Mouse (Mus musculus): ENCODE results near the gene Slc25a22.

Gene Slc25a22

GRCm38 (mm10) chr7:141437178-141438120, at the start of gene Slc25a22:
Gene Slc25a22, minus strand, starts transcription at chr7:141437892.
- DNase-seq = peak; percentile 87

- DNase-seq = no peak
Measured at GRCm38 (mm10) chr7:141487141-141487540, 49.4 kb upstream of the Slc25a22 start.

GRCm38 (mm10) chr7:141486239-141486638, 48.5 kb upstream of the Slc25a22 start:
- no peak for DNase-seq

GRCm38 (mm10) chr7:141485606-141486005, 47.9 kb upstream of the Slc25a22 start:
- DNase-seq = no peak

GRCm38 (mm10) chr7:141485186-141485585, 47.5 kb upstream of the Slc25a22 start:
- DNase-seq = no peak

- no peak for DNase-seq
Measured at GRCm38 (mm10) chr7:141484186-141485120, 46.8 kb upstream of the Slc25a22 start.

- DNase-seq = no peak
Measured at GRCm38 (mm10) chr7:141483114-141483653, 45.5 kb upstream of the Slc25a22 start.

GRCm38 (mm10) chr7:141482531-141483024, 44.9 kb upstream of the Slc25a22 start:
- DNase-seq = no peak

- DNase-seq = peak; percentile 68
Measured at GRCm38 (mm10) chr7:141481498-141482401, 44.1 kb upstream of the Slc25a22 start.

GRCm38 (mm10) chr7:141480842-141481497, 43.3 kb upstream of the Slc25a22 start:
- no peak for DNase-seq

- no peak for DNase-seq
Measured at GRCm38 (mm10) chr7:141478270-141478748, 40.6 kb upstream of the Slc25a22 start.

- DNase-seq = no peak
Measured at GRCm38 (mm10) chr7:141477578-141478269, 40.0 kb upstream of the Slc25a22 start.

- no peak for DNase-seq
Measured at GRCm38 (mm10) chr7:141476981-141477370, 39.3 kb upstream of the Slc25a22 start.

- DNase-seq = no peak
Measured at GRCm38 (mm10) chr7:141476226-141476980, 38.7 kb upstream of the Slc25a22 start.

GRCm38 (mm10) chr7:141475805-141476158, 38.1 kb upstream of the Slc25a22 start:
- no peak for DNase-seq

GRCm38 (mm10) chr7:141475011-141475804, 37.5 kb upstream of the Slc25a22 start, which contains the start of the genes Polr2l and Tspan4:
Gene Polr2l, minus strand, starts transcription at chr7:141475132.
Gene Tspan4, plus strand, starts transcription at chr7:141475240.
- peak; percentile 81 for DNase-seq

- no peak for DNase-seq
Measured at GRCm38 (mm10) chr7:141474160-141474559, 36.5 kb upstream of the Slc25a22 start.

- no peak for DNase-seq
Measured at GRCm38 (mm10) chr7:141472763-141473162, 35.1 kb upstream of the Slc25a22 start.

- DNase-seq = no peak
Measured at GRCm38 (mm10) chr7:141472226-141472625, 34.5 kb upstream of the Slc25a22 start.
